In the genomic region with DNA sequence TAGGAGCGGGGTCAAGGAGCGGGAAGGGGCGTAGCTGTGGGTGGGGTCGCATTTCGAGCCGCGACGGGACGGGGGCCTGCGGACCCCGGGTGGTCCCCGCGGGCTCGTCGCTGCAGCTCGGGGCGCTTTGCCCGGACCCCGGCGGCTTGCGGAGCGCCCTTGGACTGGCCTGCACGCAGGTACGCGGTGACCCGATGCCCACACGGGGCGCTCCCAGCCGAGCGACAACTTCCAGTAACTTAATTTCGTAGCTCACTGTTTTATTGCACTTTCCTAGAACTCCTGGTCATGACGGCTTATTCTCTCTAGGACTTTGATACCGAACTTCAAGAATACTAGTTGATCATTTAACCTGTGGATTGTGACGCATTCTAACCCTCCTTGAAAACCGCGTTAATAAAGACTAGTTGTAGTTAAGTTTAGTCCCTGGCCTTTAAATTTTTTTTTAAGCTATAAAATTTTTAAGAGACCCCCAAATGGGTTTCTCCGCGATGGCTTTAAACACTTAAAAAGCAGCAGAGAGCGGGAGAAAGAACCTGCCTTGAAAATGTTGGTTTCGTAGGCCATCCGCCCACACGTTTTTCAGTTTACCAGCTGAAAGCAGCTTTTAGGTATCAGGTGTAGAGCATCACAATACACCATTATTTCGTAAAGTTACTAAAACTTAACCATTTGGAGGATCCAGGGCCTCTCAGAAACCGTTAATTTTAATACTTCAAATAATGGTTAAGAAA, we compare ENCODE assay signal across 8 mouse cellular contexts. TPM values are rescaled to one million over a fixed set of nuclear protein-coding genes. Genes with fewer than 3 reads are reported as not detected.
DNase-seq lines count a peak whose midpoint lies in the region; ATAC-seq lines count a peak whose summit lies in the region.

No protein-coding gene starts in this region.

- WGBS in limb, embryonic 11.5 days: 4% methylated on average over 44 of the region's 44 CpGs
- WGBS in midbrain, embryonic 14.5 days: 6% methylated on average over 44 of the region's 44 CpGs

- DNase-seq in urinary bladder, postnatal 14 days (ENCODE audit: low spot score): peak; percentile 31
- DNase-seq in urinary bladder, postnatal 10 days (ENCODE audit: low spot score): no peak
- DNase-seq in embryo, embryonic 11 days: peak; percentile 63
- DNase-seq in heart, postnatal 4 days: peak; percentile 57
- no peak for DNase-seq in limb, embryonic 11.5 days (ENCODE audit: low spot score)
- DNase-seq in midbrain, embryonic 14.5 days: peak; percentile 44
- DNase-seq in layer of hippocampus, postnatal 14 days (ENCODE audit: low spot score in 2 of 2): no peak
- DNase-seq in thymus, adult 18-20 months: no peak

- H3K4me2 ChIP-seq in limb, embryonic 11.5 days (ENCODE audit: low read depth, severe bottlenecking): peak overlapping the region; percentile 66
- H3K4me2 ChIP-seq in midbrain, embryonic 14.5 days (ENCODE audit: low read length): peak overlapping the region; percentile 80

- H3K27ac ChIP-seq in limb, embryonic 11.5 days (replicated peaks; ENCODE audit: low read depth, low read length): peak overlapping the region; percentile 96
- peak overlapping the region; percentile 90 for H3K27ac ChIP-seq in midbrain, embryonic 14.5 days (replicated peaks; ENCODE audit: low read depth, low read length)

- ATAC-seq in limb, embryonic 11.5 days (ENCODE audit: insufficient number of reproducible peaks, low FRiP score, low TSS enrichment, low read depth): no peak
- ATAC-seq in midbrain, embryonic 14.5 days (ENCODE audit: low FRiP score, low TSS enrichment): no peak; the same call in 1 of the 2 replicates

- peaks cover 6% of the 10 kb centered on the region; the same call in 1 of the 2 replicates for H3K4me1 ChIP-seq in limb, embryonic 11.5 days (ENCODE audit: control insufficient read depth, insufficient read depth, low read length)
- peaks cover 31% of the 10 kb centered on the region for H3K4me1 ChIP-seq in midbrain, embryonic 14.5 days (ENCODE audit: control insufficient read depth, insufficient read depth, low read length)

- 0 out of 2 replicates have a peak, but pooled peaks cover 2% of the 10 kb centered on the region for H3K36me3 ChIP-seq in limb, embryonic 11.5 days (ENCODE audit: control insufficient read depth, insufficient read depth, low read length)
- H3K36me3 ChIP-seq in midbrain, embryonic 14.5 days (ENCODE audit: control insufficient read depth, insufficient read depth, low read length): 0 out of 2 replicates have a peak, but pooled peaks cover 4% of the 10 kb centered on the region

- H3K27me3 ChIP-seq in limb, embryonic 11.5 days (ENCODE audit: control insufficient read depth, insufficient read depth, low read length): no peaks in the 10 kb centered on the region
- no peaks in the 10 kb centered on the region for H3K27me3 ChIP-seq in midbrain, embryonic 14.5 days (ENCODE audit: control insufficient read depth, insufficient read depth, low read length)

- H3K9me3 ChIP-seq in limb, embryonic 11.5 days (ENCODE audit: control insufficient read depth, low read length): no peaks in the 10 kb centered on the region
- H3K9me3 ChIP-seq in midbrain, embryonic 14.5 days (ENCODE audit: control insufficient read depth, low read length): no peaks in the 10 kb centered on the region

- peak overlapping the region; percentile 99 for H3K4me3 ChIP-seq in limb, embryonic 11.5 days (ENCODE audit: low read depth, low read length)
- peak overlapping the region; percentile 100 for H3K4me3 ChIP-seq in midbrain, embryonic 14.5 days (replicated peaks; ENCODE audit: low read depth, low read length)

- peak overlapping the region; percentile 95 for H3K9ac ChIP-seq in limb, embryonic 11.5 days (ENCODE audit: low read length)
- H3K9ac ChIP-seq in midbrain, embryonic 14.5 days (replicated peaks; ENCODE audit: low read length): peak overlapping the region; percentile 92

RNA-seq across cellular contexts. Expression of a gene that starts 0.8 kb away (rescaled TPM):
- total RNA-seq in heart, postnatal 4 days (2021): 10 to 100 TPM; 98.4 to 99.8 TPM
- polyA plus RNA-seq in limb, embryonic 11.5 days (2014; fragmentation: Nextera tagmentation; extraction: Ambion mirVana): 117 and 119 TPM in 2 replicates
- 86.9 and 124 TPM in 2 replicates for polyA plus RNA-seq in midbrain, embryonic 14.5 days (2014; fragmentation: Nextera tagmentation; extraction: Ambion mirVana)
- total RNA-seq in layer of hippocampus, postnatal 14 days (2021): 10 to 100 TPM; 88.0 to 88.3 TPM

Comparison
In these comparisons a context has a peak if more than half of its experiments do, and no peak if none do; other contexts are left out.
1. DNase-seq: peak in urinary bladder, postnatal 14 days (single experiment), embryo, embryonic 11 days (single experiment), heart, postnatal 4 days (single experiment) and midbrain, embryonic 14.5 days (single experiment); none in urinary bladder, postnatal 10 days (single experiment), limb, embryonic 11.5 days (single experiment), layer of hippocampus, postnatal 14 days (0 of 2) and thymus, adult 18-20 months (0 of 2).